Mouse (Mus musculus) c-Kit-negative CD71-positive TER-119-positive erythroid progenitor cells, embryonic 14.5 days (primary cell): ENCODE data around the gene Rbfox2.
A peak's percentile ranks its signal among the peaks of the same experiment; 100 is the strongest.

ENCODE experiments used
- DNase-seq: peaks from one replicate; pipeline ENCODE4 v3.0.0-alpha.2; 2013; ENCODE audit warnings: low read depth, low spot score

Rbfox2 gene

GRCm38 (mm10) chr15:77031271-77031670 lies 275.5 kb downstream of the Rbfox2 start:
- no peak for DNase-seq

DNA sequence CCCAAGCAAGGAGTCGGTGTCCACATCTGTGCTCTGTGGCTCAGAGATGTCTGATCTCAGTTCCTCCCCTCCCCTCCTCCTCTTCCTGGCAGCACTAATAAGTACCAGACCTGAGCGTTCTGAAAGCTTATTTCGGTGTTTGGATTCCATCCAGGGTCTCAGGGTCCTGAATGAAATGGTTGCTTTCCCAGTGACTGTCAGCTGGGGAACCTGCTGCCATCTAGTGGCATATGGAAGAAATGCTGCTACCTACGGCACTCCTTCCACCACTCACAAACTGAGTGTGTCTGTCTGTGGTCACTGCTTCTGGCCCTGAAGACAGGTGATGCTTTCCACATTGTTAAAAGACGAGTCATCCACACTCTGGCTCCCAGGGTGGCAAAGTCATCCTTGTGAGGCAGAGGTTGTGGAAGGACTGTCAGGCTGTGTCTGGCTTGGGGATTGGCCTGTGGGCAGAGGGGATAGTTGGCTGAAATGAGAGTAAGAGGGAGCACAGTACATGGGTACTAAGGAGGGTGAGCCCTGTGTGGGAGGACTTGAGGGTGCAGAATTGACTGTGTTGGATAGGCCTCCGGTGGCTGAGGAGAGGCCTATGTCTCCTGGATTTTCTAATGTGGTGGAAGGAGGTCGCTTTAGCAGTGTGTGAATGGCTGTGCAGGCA lies 277.3 kb downstream of the Rbfox2 start:
- DNase-seq = peak; percentile 33
